Mouse (Mus musculus) lung, postnatal 0 days (tissue): ENCODE measurements around the gene Lhfp.

Experiments used
- CTCF ChIP-seq: IDR thresholded peaks from 2 replicates; pipeline ENCODE4 v1.5.1; 2016; ENCODE audit warnings: antibody characterized with exemption, mild to moderate bottlenecking
- EP300 ChIP-seq: IDR thresholded peaks from 2 replicates; pipeline ENCODE4 v1.6.1; 2016; ENCODE audit warnings: antibody characterized with exemption, mild to moderate bottlenecking, control low read depth

GRCm38 (mm10) chr3:53169486-53169885, 128.2 kb downstream of the Lhfp start:
- TF ChIP-seq CTCF (no peak), EP300 (no peak)
